Mouse (Mus musculus) cerebellum, postnatal 25 days (tissue): ENCODE results near the gene Spp1.
"Not testable (repeated sequence)": the region's sequence is repeated elsewhere in the genome, so short reads cannot be mapped to it uniquely, and the experiment has no call there.

ENCODE experiments used
- DNase-seq, 2 experiments: peaks; one replicate each; pipeline ENCODE4 v3.0.0; 2021; ENCODE audit warnings: mixed read lengths in 2 of 2

Spp1 gene

DNA sequence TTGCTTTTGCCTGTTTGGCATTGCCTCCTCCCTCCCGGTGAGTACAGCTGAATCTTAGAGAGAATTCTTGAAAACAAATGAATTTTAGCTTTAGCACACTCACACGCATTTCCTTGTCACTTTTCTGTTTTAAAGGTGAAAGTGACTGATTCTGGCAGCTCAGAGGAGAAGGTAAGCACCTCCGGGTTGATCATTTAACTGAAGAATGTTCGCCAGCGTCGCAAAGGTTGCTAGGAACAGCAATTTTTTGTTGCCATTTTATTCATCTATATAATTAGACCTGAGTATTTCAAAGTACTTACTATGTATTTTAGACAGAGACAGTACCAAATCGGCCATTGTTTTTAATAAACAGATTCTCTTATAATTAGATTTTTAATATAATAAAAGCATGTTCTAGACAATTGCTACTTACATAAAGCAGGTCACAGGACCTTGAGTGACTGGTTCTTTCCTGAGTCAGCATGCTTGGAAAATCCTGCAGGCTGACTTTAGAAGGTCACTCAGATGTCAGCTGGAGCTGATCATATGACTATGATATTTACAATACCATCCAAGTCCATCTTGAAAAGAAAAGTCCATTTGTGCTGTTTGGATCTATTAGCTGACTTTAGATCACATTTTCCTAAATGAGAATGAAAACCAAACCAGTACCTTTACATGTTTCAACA lies 1.6 kb downstream of the Spp1 start:
- no peak for DNase-seq

DNA sequence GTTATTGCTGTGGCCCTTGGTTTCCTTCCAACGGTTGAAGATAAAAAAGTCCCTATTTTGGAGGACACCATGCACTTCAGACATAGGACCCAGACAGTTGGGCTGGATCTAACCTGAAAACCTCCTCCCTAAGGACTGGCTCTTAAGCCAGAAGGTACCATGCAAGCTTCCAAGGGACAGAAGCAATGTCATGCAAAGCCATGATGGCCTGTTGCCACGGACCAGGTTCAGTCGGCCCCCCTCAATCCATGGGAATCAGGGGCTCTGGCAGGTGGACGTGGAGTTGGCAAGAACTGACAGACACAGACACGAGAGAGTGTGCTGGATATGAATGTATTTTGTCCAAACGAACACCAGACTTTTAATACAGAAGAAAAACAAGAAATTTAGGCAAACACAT lies 7.5 kb downstream of the Spp1 start:
- no peak for DNase-seq

DNA sequence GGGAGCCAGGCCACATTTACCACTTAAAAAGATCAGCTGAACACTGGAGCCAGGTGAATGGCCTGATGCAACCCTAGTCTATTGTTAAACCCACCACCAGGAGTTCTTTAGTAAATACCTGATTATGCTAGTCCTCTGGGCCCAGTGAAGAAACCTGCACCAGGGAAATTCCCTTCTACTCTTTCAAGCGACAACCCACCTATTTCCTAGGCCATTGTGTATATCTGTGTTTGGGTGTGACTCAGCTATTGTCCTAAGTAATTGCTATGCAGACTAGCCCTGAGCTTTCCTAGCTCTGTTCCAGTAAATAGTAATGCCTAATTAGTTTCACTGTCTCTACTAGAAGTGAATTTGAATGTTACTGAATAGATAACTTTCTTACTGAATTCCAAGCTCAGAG lies 7.9 kb downstream of the Spp1 start:
- DNase-seq: no peak

DNA sequence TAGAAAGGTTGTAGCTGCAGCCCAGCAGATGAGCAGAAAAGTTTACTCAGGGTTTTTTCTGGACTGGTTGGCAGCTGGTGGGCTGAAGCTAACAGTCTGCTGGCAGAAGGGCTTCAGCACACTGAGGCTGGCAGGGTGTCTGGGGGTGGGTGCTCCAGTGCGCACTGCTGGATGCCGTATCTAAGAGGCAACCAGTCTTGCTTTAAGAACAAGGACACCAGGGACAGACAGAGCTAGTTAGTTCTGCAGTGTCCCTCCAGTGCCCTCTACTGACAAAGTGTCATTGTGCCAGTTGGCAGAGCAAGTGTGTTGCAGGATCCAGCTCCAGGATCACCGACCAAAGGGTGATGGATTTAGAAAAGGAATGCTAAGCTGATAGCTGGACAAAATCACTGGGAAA lies 11.2 kb downstream of the Spp1 start:
- peak; percentile 64 to 78 for DNase-seq

DNA sequence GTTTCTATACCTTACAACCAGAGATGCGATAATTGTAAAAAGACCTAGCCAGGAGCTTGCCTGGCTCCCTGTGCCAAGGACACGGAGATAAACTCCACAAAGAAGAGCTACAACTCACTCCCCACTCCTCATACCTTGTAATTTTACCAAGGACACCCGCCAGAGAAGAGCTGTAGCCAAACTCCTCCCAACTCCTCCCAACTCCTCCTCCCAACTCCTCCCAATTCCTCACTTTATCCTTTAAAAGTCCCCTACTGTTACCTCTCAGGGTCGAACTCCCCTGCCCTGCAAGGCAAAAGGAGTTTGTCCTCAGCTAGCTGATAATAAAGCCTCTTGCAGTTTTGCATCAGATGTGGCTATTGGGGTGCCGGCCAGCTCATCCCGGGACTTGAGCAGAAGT lies 13.4 kb downstream of the Spp1 start:
- DNase-seq: not testable (repeated sequence)

DNA sequence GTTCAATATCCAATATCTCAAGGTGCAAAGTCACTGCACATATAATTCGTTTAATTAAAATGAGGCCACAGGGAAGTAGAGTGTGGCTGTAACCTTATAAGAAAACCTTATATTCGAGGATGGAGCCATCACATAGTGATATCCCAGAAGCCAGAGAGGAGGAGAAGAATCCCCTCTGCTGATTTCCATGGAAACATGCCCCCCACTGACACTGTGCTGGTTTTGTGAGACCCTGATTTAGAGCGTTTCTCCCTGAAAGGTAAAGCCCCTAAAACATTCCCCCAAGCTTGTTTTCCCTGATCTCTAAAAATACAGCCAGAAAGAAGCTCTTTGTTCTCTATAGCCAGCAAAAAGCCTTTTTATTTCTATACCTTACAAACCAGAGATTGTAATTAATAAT lies 14.6 kb downstream of the Spp1 start:
- no peak for DNase-seq

DNA sequence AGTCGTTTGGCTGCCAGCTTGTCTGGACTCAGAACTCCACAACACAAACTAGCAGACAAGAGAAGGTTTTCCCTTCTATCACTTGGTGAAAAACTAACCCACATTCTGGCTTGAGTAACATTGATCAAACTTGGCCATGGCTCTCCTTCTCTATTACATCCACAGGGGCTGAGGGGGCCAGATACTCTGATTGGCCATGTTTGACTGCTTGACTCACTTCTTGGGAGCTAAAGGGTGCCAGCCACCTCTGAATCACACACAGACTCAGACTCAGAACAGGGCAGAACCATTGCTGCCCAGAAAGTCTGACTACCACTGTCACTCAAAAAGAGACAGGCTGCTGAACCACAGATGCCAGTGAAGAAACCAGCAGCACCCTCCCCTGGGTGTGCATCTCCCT lies 18.2 kb downstream of the Spp1 start:
- no peak for DNase-seq

DNA sequence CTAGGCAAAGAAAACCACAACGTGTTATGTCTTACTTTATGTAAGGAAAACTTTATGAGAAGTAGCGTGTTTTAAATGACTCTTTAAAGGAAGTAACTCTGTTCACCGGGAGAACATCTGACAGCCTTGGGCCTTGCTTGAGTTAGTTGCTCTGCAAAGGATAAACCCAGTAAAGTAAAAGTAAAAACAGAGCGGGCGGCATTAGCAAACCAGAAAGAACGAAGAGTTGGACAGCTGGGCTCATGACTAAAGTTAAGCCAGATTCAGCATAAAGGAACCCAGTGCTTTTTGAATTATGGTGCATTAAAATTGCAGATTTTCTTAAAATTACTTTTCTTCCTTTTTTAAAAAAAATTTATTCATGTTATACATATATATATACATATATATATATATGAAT lies 19.6 kb downstream of the Spp1 start:
- DNase-seq: no peak

DNA sequence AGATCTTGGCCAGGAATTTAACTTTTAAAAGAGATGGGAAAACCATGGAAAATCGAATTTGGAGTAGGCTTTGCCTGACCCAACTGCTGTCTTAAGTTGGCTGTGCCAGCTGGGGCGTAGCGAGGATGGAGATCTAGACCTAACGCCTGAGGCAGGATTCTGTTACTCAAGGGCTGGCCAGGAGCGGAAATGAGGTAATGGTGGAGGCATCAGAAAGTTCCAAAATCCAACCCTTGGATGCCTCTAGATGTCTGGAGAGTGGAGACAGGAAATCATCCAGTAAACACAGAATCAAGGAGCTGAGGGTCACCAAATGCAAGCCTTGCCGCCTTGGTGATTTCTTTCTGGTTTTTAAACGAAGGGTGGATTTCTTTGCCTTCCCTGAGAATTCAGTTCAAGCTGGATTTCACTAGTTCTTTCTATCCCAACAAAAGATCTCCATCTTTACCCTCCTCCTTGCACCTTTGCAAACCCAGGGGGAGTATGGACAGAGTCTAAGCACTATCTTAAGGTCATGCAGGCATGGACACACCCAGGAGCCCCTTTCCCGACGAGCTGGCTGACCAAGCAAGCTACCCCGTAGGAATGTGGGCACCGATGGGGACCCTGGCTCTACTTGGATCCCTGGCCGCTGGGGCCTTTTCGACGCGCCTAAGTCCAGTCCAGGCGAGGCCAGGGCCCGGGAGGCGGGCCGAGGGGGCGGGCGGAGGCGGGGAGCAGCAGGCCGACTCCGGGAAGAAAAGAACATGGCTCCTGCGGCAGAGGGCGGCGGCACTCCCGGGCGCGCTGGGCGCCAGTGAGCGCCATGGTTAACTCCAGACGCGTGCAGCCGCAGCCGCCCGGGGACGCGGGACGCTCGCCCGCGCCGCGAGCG lies 24.2 kb downstream of the Spp1 start, which contains the start of gene Pkd2:
Gene Pkd2 (plus strand): TSS at position 619 of the 874 bp plus-strand sequence.
- peak; percentile 85 to 90 for DNase-seq

DNA sequence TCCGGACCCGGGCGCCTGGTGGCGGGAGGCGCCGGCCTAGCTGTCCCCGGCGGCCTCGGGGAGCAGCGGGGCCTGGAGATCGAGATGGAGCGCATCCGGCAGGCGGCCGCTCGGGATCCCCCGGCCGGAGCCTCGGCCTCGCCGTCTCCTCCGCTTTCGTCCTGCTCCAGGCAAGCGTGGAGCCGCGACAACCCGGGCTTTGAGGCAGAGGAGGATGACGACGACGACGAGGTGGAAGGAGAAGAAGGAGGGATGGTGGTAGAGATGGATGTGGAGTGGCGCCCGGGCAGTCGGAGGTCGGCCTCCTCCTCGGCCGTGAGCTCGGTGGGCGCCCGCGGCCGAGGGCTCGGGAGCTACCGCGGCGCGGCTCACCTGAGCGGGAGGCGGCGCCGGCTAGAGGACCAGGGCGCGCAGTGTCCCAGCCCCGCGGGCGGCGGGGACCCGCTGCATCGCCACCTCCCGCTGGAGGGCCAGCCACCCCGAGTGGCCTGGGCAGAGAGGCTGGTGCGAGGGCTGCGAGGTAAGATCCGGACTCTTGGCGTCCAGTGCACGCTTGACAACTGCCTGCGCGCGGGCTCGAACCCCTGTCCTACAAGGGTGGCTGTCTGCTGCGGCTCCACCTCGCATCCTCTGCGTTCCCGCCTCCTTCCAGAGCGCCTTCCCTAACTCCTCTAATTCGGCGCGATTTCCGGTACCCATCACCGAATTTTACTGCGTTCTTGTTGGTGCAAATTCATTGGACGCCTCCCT lies 25.0 kb downstream of the Spp1 start:
- DNase-seq: peak; percentile 81

DNA sequence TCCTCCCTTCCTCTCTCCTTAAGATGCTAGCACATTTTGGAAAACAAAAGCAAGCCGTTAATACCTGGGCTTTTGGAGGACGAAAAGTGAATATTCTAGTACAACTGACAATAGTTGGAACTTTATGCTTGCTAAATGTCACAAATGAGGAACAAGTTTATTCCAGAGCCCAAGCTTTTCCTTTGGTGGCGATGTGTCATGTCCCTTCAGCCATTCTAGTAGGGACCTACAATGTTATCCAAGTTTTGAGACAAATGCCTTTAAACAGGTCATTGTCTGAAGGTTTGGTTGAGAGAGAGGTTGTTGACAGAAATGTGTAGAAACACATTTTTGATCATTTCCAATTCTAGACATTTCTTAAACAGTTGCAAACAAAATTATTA lies 25.5 kb downstream of the Spp1 start:
- no peak for DNase-seq

DNA sequence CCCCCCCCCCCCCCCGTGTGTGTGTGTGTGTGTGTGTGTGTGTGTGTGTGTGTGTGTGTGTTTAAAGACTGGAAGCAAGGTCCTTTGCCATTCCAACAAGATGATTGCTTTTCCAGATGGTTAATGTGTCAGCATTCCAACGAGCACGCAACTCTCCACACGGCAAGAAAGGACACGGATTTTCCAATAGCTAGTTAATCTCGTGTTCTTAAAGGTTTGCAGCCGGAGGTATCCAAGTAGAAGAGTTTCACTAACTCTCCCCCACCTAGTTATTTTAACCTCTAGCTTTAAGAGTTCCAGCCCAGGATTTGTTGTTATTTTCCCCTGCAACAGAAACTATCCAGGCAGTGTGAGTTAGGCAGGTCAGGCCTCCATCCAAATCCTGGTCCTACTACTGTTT lies 25.9 kb downstream of the Spp1 start:
- peak in 1 of 2 experiments; percentile 28 for DNase-seq

DNA sequence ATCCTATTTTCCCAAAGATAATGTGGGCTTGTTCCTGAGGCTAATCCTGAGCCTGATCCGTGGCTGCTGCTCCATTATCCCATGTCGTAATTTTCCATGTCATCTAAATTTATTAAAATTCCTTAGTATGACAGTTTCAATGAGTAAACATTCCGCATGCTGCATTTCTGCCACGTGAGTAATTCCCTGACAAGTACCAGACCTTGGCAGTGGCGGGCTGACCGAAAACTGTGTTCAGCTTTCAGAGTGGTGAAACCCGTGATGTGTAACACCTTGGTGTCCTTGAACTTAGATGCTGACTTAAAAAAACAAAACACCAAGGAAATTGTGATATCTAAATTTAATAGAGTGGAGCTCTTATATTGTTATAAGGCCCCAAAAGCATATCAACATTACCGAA lies 30.4 kb downstream of the Spp1 start:
- no peak for DNase-seq

DNA sequence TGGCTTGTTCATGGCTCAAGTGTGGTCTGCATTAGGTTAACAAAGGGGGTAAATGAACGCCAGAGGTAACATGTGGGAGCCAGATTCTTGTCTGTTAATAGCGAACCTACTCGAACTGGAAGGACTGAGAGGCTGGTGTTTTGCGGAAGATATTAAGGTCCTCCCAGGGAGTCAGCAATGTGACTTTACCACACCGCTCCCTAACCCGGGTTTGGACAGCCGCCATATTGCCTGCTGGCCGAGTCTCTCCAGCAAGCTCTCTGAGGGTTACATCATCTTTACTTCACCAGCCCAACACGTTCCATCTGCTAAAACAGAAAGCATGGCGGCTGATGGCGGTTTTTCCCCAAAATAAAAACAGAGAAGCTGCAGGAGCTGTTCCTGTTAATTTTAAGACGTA lies 30.8 kb downstream of the Spp1 start:
- DNase-seq: peak; percentile 76 to 85

DNA sequence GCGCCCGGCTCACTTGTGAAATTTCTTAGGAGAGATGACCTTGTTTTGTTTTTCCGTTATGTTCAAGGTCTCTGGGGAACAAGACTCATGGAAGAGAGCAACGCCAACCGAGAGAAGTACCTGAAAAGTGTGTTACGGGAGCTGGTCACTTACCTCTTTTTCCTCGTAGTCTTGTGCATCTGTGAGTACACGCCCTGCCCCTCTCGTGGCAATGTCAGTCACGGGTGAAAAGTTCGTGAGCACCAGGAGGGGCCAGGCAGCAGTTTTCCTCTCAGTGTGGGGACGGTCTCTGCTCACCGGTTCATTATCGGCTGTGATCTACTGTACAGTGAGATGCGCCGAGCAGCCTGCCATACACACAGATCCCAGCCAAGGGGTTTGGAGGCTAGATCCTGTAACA lies 31.9 kb downstream of the Spp1 start:
- no peak for DNase-seq

DNA sequence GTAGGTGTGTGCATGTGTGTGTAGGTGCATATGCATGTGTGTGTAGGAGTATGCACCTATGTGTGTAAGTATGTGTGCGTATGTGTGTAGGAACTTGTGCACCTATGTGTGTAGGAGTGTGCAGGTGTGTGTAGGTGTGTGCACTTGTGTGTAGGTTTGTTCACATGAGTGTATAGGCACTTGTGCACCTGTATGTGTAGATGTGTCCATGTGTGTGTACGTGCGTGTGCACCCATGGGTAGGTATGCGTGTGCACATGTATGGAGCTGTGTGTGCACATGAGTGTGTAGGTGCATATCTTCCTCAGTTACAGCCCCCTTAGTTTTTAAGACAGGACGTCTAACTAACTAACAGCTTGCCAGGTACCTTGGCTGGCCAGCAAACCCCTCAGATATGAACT lies 33.7 kb downstream of the Spp1 start:
- no peak for DNase-seq

DNA sequence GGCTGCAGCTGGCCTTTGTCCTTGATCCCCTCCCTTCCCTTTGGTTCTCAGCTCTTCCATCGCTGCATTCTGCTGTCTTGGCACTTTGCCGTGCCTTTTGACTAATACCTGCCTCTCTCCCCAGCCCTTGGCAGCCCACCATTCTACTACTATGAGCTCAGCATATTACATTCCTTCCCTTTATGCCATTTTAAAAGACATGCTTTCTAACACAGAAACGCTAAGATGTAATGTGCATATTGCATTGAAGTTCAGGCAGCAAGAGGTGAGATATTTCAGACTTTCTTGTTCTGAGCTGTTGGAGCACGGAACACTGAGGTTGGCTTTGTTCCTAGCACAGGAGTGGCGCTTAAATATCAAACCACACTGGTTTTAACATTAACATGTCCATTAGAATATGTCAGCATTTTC lies 36.1 kb downstream of the Spp1 start:
- DNase-seq: peak; percentile 24 to 58

DNA sequence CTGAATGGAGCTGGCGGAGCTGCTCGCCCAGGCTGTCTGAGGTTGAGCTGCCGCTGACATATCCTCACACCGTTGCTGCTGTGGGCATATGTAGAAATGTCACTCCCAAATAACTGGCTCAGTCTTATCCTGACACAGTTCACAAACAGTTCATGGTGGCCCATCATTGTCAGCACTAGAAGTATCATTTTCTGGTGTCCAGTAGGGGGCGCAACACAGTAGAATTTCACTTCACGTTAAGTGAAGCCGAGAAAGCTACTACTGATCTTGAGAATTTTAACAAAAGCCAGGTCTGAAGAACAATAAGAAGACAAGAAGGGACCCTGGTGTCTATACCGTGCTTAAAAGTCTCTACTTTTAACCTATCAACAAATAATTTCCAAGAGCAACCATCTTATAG lies 37.5 kb downstream of the Spp1 start:
- DNase-seq: peak in 1 of 2 experiments; percentile 58

DNA sequence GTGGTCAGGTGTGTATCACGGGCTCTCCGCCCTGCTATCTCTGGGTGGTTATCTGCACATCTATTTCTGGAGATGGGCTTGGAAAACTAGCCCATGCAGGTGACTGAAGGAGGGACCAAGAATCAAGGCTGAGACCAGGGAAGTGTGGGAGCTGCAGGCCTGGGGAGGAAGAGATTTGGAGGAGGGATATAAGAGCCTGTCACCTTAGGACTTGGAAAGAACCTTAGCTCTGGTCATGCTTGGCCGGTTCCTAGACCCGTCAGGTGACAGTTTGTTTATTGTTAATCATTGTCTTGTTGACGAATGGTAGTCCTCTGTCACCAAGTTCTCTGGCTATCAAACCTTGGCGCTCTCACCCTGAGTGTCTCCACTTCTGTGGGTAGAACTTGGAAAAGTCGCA lies 45.4 kb downstream of the Spp1 start:
- DNase-seq: no peak

DNA sequence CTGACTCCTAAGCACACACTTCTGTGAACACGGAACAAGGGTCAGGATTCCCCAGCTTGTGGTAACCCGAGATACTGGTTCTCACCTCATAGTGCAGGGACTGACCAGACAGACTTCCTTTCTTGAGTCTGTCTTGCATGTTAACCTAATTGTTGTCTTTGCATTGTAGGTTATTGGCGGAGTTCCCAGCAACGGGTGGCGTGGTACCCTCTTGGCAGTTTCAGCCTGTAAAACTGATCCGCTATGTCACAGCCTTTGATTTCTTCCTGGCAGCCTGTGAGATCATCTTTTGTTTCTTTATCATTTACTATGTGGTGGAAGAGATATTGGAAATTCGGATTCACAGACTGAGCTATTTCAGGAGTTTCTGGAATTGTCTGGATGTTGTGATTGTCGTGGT lies 47.9 kb downstream of the Spp1 start:
- no peak for DNase-seq
